Mouse (Mus musculus): ENCODE data around the gene Amotl2. TPM values are rescaled to one million over a fixed set of nuclear protein-coding genes. Genes with fewer than 3 reads are reported as not detected.

Gene Amotl2
- polyA plus RNA-seq, 1 experiment from 2014 or later: 26.3 TPM

- Histone ChIP-seq H3K36me3 (ENCODE audit: control insufficient read depth, insufficient read depth, low read length) (peaks cover 34% of the 10 kb centered on the region), H3K4me1 (ENCODE audit: control insufficient read depth, insufficient read depth, low read length) (peaks cover 37% of the 10 kb centered on the region), H3K4me2 (ENCODE audit: low read depth, low read length) (no peak overlapping the region), H3K27ac (ENCODE audit: low read length) (no peak overlapping the region), H3K27me3 (ENCODE audit: control insufficient read depth, insufficient read depth, low read length) (no peaks in the 10 kb centered on the region), H3K4me3 (replicated peaks; ENCODE audit: low read length) (no peak overlapping the region), H3K9ac (ENCODE audit: low read length) (no peak overlapping the region), H3K9me3 (replicated peaks; ENCODE audit: control insufficient read depth, low read length) (no peaks in the 10 kb centered on the region)
- 78% methylated on average over 21 of the region's 21 CpGs for WGBS
- ATAC-seq (ENCODE audit: insufficient read depth, low FRiP score): no peak
Observed at GRCm38 (mm10) chr9:102729093-102729845, 12.8 kb downstream of the Amotl2 start.

- WGBS: 87% methylated on average over 14 of the region's 14 CpGs
- Histone ChIP-seq H3K4me2 (ENCODE audit: low read depth, low read length) (no peak overlapping the region), H3K36me3 (ENCODE audit: control insufficient read depth, insufficient read depth, low read length) (peaks cover 34% of the 10 kb centered on the region), H3K4me3 (replicated peaks; ENCODE audit: low read length) (no peak overlapping the region), H3K9ac (ENCODE audit: low read length) (no peak overlapping the region), H3K27ac (ENCODE audit: low read length) (no peak overlapping the region), H3K9me3 (replicated peaks; ENCODE audit: control insufficient read depth, low read length) (no peaks in the 10 kb centered on the region), H3K27me3 (ENCODE audit: control insufficient read depth, insufficient read depth, low read length) (no peaks in the 10 kb centered on the region), H3K4me1 (ENCODE audit: control insufficient read depth, insufficient read depth, low read length) (peaks cover 40% of the 10 kb centered on the region)
- ATAC-seq (ENCODE audit: insufficient read depth, low FRiP score): no peak
Observed at GRCm38 (mm10) chr9:102729876-102730413, 13.5 kb downstream of the Amotl2 start.

- Histone ChIP-seq H3K27me3 (ENCODE audit: control insufficient read depth, insufficient read depth, low read length) (no peaks in the 10 kb centered on the region), H3K27ac (ENCODE audit: low read length) (no peak overlapping the region), H3K36me3 (ENCODE audit: control insufficient read depth, insufficient read depth, low read length) (peaks cover 34% of the 10 kb centered on the region), H3K9me3 (replicated peaks; ENCODE audit: control insufficient read depth, low read length) (no peaks in the 10 kb centered on the region), H3K4me1 (ENCODE audit: control insufficient read depth, insufficient read depth, low read length) (peaks cover 32% of the 10 kb centered on the region), H3K9ac (ENCODE audit: low read length) (no peak overlapping the region), H3K4me3 (replicated peaks; ENCODE audit: low read length) (no peak overlapping the region), H3K4me2 (ENCODE audit: low read depth, low read length) (no peak overlapping the region)
- 60% methylated on average over 7 of the region's 7 CpGs for WGBS
- ATAC-seq (ENCODE audit: insufficient read depth, low FRiP score): no peak
Observed at GRCm38 (mm10) chr9:102731044-102731471, 14.6 kb downstream of the Amotl2 start.

- Histone ChIP-seq H3K4me1 (ENCODE audit: control insufficient read depth, insufficient read depth, low read length) (peaks cover 26% of the 10 kb centered on the region), H3K27me3 (ENCODE audit: control insufficient read depth, insufficient read depth, low read length) (no peaks in the 10 kb centered on the region), H3K4me3 (replicated peaks; ENCODE audit: low read length) (no peak overlapping the region), H3K9ac (ENCODE audit: low read length) (no peak overlapping the region), H3K4me2 (ENCODE audit: low read depth, low read length) (no peak overlapping the region), H3K9me3 (replicated peaks; ENCODE audit: control insufficient read depth, low read length) (no peaks in the 10 kb centered on the region), H3K27ac (ENCODE audit: low read length) (no peak overlapping the region), H3K36me3 (ENCODE audit: control insufficient read depth, insufficient read depth, low read length) (peaks cover 32% of the 10 kb centered on the region)
- ATAC-seq (ENCODE audit: insufficient read depth, low FRiP score): no peak
- 79% methylated on average over 10 of the region's 10 CpGs for WGBS
Observed at GRCm38 (mm10) chr9:102731574-102732175, 15.2 kb downstream of the Amotl2 start.

GRCm38 (mm10) chr9:102732326-102732865, 15.9 kb downstream of the Amotl2 start:
- H3K4me3 ChIP-seq (replicated peaks; ENCODE audit: low read length): no peak overlapping the region
- no peaks in the 10 kb centered on the region for H3K27me3 ChIP-seq (ENCODE audit: control insufficient read depth, insufficient read depth, low read length)
- H3K9me3 ChIP-seq (replicated peaks; ENCODE audit: control insufficient read depth, low read length): no peaks in the 10 kb centered on the region
- H3K36me3 ChIP-seq (ENCODE audit: control insufficient read depth, insufficient read depth, low read length): peaks cover 27% of the 10 kb centered on the region
- no peak for ATAC-seq (ENCODE audit: insufficient read depth, low FRiP score)
- WGBS: 68% methylated on average over 5 of the region's 5 CpGs
- no peak overlapping the region for H3K4me2 ChIP-seq (ENCODE audit: low read depth, low read length)
- H3K4me1 ChIP-seq (ENCODE audit: control insufficient read depth, insufficient read depth, low read length): peaks cover 26% of the 10 kb centered on the region; the same call in 1 of the 2 replicates
- no peak overlapping the region for H3K9ac ChIP-seq (ENCODE audit: low read length)
- peak overlapping the region; percentile 35; the same call in 1 of the 2 replicates for H3K27ac ChIP-seq (ENCODE audit: low read length)

GRCm38 (mm10) chr9:102733459-102733858, 17.0 kb downstream of the Amotl2 start:
- H3K36me3 ChIP-seq (ENCODE audit: control insufficient read depth, insufficient read depth, low read length): peaks cover 27% of the 10 kb centered on the region

GRCm38 (mm10) chr9:102733999-102734738, 17.7 kb downstream of the Amotl2 start:
- H3K9me3 ChIP-seq (replicated peaks; ENCODE audit: control insufficient read depth, low read length): no peaks in the 10 kb centered on the region
- no peak overlapping the region for H3K4me3 ChIP-seq (replicated peaks; ENCODE audit: low read length)
- H3K9ac ChIP-seq (ENCODE audit: low read length): peak overlapping the region; percentile 29; the same call in 1 of the 2 replicates
- no peaks in the 10 kb centered on the region for H3K27me3 ChIP-seq (ENCODE audit: control insufficient read depth, insufficient read depth, low read length)
- peak overlapping the region; percentile 22; the same call in 1 of the 2 replicates for H3K4me2 ChIP-seq (ENCODE audit: low read depth, low read length)
- H3K36me3 ChIP-seq (ENCODE audit: control insufficient read depth, insufficient read depth, low read length): peaks cover 23% of the 10 kb centered on the region
- WGBS: 52% methylated on average over 9 of the region's 9 CpGs
- ATAC-seq (ENCODE audit: insufficient read depth, low FRiP score): peak; percentile 57
- peaks cover 28% of the 10 kb centered on the region; the same call in 1 of the 2 replicates for H3K4me1 ChIP-seq (ENCODE audit: control insufficient read depth, insufficient read depth, low read length)
- H3K27ac ChIP-seq (ENCODE audit: low read length): peak overlapping the region; percentile 89

More at GRCm38 (mm10) chr9:102733459-102733858, 17.0 kb downstream of the Amotl2 start:
- Histone ChIP-seq H3K27ac (ENCODE audit: low read length) (peak overlapping the region; percentile 89), H3K4me3 (replicated peaks; ENCODE audit: low read length) (no peak overlapping the region), H3K9me3 (replicated peaks; ENCODE audit: control insufficient read depth, low read length) (no peaks in the 10 kb centered on the region), H3K27me3 (ENCODE audit: control insufficient read depth, insufficient read depth, low read length) (no peaks in the 10 kb centered on the region), H3K4me1 (ENCODE audit: control insufficient read depth, insufficient read depth, low read length) (peaks cover 28% of the 10 kb centered on the region; the same call in 1 of the 2 replicates), H3K9ac (ENCODE audit: low read length) (no peak overlapping the region), H3K4me2 (ENCODE audit: low read depth, low read length) (no peak overlapping the region)
- WGBS: 82% methylated on average over 5 of the region's 5 CpGs
- no peak for ATAC-seq (ENCODE audit: insufficient read depth, low FRiP score)

- H3K9me3 ChIP-seq (replicated peaks; ENCODE audit: control insufficient read depth, low read length): no peaks in the 10 kb centered on the region
- H3K4me1 ChIP-seq (ENCODE audit: control insufficient read depth, insufficient read depth, low read length): peaks cover 28% of the 10 kb centered on the region; the same call in 1 of the 2 replicates
- peaks cover 18% of the 10 kb centered on the region for H3K36me3 ChIP-seq (ENCODE audit: control insufficient read depth, insufficient read depth, low read length)
- H3K27ac ChIP-seq (ENCODE audit: low read length): peak overlapping the region; percentile 89
- H3K4me3 ChIP-seq (replicated peaks; ENCODE audit: low read length): no peak overlapping the region
- no peaks in the 10 kb centered on the region for H3K27me3 ChIP-seq (ENCODE audit: control insufficient read depth, insufficient read depth, low read length)
- H3K4me2 ChIP-seq (ENCODE audit: low read depth, low read length): peak overlapping the region; percentile 22; the same call in 1 of the 2 replicates
- 56% methylated on average over 1 of the region's 1 CpGs for WGBS
- ATAC-seq (ENCODE audit: insufficient read depth, low FRiP score): peak; percentile 81
- H3K9ac ChIP-seq (ENCODE audit: low read length): no peak overlapping the region
Observed at GRCm38 (mm10) chr9:102734739-102735075, 18.2 kb downstream of the Amotl2 start.

Measured in stomach, embryonic 16.5 days (tissue).